Mouse (Mus musculus): ENCODE measurements around the gene 1110017D15Rik.
"Not testable (repeated sequence)": the region's sequence is repeated elsewhere in the genome, so short reads cannot be mapped to it uniquely, and the experiment has no call there.

1110017D15Rik gene

DNA sequence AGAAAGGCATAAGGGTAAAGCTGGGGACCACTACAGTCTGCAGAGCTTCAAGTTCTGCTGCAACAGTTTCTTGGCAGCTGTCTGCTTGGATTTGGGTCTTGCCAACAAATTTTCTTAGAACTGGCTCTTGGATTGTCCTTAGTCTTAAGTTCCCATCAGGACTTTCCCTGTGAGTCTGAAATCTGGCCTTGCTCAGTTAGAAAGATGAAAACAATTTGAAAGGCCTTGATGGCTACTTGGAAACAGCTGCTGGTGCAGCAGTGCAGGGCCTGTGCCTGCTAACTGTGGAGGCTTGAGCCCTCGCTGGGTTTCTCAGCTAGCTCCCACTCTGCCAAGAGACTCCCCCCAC is 37.7 kb downstream of the 1110017D15Rik start:
- no peak for DNase-seq

GRCm38 (mm10) chr4:41478751-41479455 is 38.2 kb downstream of the 1110017D15Rik start:
- DNase-seq: peak in 1 of 2 experiments; percentile 31

GRCm38 (mm10) chr4:41477648-41478160 is 39.4 kb downstream of the 1110017D15Rik start:
- DNase-seq: no peak

DNA sequence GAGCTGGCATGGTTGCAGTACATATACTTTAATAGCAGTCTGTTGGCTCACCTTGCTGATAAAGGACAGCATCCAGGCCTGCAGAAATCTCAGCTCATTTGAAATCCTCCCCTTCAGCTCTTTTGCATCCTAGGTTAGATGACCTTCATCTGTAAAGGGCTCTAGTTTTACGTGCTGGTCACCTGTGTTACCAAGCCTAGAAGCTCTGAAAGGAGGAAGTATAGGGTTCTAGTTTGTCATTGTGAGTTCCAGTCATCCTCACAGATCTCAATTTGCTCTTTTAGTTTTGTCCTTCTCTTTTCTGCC is 45.8 kb downstream of the 1110017D15Rik start:
- DNase-seq: no peak

GRCm38 (mm10) chr4:41470684-41471383 is 46.3 kb downstream of the 1110017D15Rik start:
- no peak for DNase-seq

DNA sequence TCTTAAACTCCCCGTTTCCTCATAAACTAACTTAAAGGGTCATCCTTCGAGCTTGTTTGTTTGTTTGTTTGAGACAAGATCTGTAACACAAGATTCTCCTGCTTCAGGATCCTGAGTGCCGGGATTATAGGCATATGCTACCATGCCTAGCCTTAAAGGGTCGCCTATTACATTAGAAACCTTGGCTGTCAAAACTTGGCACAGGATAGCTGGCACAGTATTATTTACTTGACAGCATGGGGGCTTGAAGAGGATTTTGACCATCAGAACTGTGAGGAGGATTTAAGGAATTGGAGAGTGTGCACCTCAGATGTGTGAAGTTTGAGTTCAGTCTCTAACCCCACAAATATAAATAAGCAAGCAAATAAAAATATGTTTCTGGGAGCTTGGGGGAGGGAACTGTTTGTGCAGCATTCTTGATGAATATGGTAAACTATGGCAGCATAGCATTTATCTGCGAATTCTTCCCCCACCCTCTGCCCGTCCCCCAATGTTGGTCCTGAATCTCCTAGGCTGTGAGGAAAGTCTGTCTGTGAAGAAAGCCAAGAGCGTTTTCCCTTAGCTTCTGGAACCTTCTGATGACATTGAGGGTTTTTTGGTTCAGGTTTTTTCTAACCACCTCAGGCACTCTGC is 47.0 kb downstream of the 1110017D15Rik start:
- DNase-seq: no peak

DNA sequence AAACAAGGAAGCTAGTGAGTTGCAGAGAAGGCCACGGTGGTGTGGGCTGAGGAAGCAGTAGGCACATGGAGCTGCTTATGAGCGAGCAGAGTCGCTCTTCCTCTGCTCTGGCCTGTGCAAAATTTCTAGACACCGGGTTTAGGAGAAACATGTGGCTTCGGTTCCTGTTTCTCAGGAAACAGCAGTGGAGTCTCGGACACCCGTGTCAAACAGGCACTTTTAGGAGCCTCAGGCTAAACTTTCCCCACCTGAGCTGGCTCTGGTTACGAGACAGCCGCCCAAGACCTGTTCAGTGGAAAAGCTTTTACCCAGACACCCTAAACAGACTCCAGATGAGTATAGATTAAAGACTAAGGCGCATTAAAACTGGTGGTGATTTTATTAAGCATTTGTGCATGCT is 47.9 kb downstream of the 1110017D15Rik start:
- no peak for DNase-seq

DNA sequence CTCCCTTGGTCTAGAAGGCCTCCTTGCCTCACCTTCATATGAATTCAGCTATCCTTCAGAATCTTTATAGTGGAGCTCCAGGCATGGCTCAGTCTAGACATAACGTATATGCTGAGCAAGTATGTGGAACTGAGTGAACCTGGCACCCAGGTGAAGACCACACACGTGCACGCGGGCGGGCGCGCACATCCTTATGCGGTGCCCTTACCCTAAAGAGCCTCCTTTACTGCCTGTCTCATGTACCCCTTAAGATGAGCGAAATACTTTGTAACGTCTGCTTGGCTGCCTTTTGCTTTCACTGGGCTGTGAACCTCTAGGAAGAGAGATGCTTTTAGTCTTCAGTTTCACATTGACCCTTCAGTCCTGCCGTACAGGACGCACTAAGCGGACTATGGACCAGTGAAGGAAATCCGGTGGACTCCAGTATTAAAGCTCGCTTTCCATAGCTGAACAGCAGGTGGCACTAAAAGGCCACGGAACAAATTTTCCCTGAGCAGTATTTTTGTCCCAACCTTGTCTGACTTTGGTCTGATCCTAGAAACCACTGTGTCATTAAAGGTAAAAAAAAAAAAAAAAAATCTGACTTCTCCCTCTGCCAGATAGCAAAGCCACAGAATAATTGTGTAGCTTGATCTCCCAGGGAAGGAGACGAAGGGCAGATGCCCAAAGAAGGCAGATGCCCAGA is 48.6 kb downstream of the 1110017D15Rik start:
- peak; percentile 73 to 86 for DNase-seq

DNA sequence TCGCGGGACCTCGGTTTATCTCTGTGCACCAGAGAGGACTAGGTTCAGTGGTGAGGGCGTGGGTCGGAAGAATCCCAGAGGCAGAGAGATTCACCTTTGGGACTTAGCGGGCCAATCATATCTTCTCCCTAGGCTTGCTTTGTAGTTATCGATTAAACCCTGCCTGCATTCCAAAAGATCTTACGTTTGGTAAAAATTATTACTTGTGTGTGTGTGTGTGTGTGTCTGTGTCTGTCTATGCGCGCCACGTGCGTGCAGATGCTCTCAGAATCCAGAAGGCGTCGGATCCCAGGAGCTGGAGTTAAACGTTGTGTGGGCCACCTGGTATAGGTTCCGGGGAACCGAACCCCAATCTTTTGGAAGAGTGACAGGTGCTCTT is 51.9 kb downstream of the 1110017D15Rik start:
- no peak for DNase-seq

DNA sequence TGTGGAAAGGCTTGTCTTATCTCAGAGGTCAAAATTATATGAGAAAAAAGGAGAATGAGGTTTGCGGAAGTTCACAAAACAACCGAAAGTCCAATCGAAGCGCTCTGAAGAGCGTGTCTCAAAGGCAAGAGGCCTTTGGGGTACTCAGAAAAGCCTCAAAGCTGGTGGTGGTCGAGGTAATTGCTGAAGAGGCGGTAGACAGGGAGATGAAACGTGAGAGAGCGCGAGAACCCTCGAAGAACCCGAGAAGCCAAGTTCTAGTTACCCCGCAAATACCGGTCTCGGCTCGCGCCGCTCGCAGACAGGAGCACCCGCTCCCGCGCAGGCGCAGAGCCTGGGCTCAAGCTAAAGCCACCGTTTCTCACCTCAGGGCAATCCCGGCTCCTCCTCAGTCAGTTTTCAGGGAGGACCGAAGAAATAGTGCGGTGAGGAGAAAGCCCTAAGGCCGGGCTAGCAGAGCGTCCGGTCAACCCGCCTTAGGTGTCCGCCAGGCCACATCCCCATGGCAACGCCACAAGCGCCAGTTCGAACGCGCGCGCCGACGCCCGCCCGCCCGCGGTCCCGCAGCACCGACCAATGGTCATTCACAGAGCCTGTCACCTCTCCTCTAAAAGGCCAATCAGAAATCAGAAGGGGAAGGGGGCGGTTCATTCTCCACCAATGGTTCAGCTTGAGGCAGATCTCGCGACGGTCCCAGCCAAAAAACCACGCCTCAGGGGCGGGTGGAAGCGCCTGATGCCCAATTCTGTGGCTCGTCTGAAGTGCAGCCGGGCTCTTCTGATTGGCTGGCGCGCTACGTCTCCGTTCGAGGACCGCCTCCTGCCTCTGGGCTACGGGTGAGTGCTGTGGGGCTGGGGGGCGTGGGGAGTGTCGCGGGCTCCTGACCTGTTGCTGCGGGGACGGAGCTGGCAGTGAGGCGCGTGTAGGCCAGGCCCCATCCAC is 52.5 kb downstream of the 1110017D15Rik start, which contains the start of the genes Kif24 and Nudt2:
TSS of gene Kif24 (minus strand) at position 543 of the 942 bp plus-strand sequence.
TSS of gene Nudt2 (plus strand) at position 807 of the 942 bp plus-strand sequence.
- peak; percentile 98 to 100 for DNase-seq

GRCm38 (mm10) chr4:41463051-41463738 is 53.9 kb downstream of the 1110017D15Rik start:
- not testable (repeated sequence) for DNase-seq

- DNase-seq: no peak
Observed at GRCm38 (mm10) chr4:41460690-41461089, 56.4 kb downstream of the 1110017D15Rik start.
